Mouse (Mus musculus): Measurements from ENCODE around the gene Loxl1.

DNA sequence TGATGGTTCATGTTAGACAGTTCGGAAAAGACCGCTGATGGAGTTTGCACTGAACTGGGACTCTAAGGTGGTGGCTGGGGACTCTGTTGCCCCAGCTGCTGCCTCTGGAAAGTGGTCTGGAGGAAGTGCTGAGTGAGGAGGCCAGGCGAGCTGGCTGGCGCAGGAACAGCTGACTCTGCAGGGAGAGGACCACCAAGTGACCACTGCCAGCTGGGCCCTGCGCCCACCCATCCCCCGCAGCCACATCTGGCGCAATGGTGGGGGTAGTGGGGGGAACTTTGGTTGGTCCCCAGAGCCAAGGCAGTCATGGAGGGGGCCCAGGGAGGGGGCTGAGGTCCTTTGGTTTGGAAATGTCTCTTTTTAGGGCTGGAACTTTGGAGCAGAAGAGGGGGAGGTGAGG, 3.8 kb upstream of the Loxl1 start:
- TF ChIP-seq CTCF (IDR thresholded peaks at IDR 0.05; ENCODE audit: low read depth, low read length) (no peak), TAL1 (conservative IDR thresholded peaks at IDR 0.05; ENCODE audit: low read depth, low read length) (no peak), POLR2AphosphoS5 (IDR thresholded peaks at IDR 0.05; ENCODE audit: insufficient replicate concordance, low read depth, low read length) (no peak), GATA2 (IDR thresholded peaks at IDR 0.05; ENCODE audit: borderline replicate concordance, low read depth, low read length) (no peak)
